Mouse (Mus musculus): Measurements from ENCODE around the gene Trp63.
"Not testable (repeated sequence)": the region's sequence is repeated elsewhere in the genome, so short reads cannot be mapped to it uniquely, and the experiment has no call there.

Trp63 gene

GRCm38 (mm10) chr16:25683531-25684248 lies at the start of gene Trp63:
Trp63 (plus strand) TSS chr16:25683763.
- no peak for ATAC-seq (ENCODE audit: insufficient number of reproducible peaks, low FRiP score, low TSS enrichment)

GRCm38 (mm10) chr16:25644716-25645115 lies 38.8 kb upstream of the Trp63 start:
- ATAC-seq (ENCODE audit: insufficient number of reproducible peaks, low FRiP score, low TSS enrichment) = not testable (repeated sequence)

GRCm38 (mm10) chr16:25660510-25661235 lies 22.9 kb upstream of the Trp63 start:
- no peak for ATAC-seq (ENCODE audit: insufficient number of reproducible peaks, low FRiP score, low TSS enrichment)

GRCm38 (mm10) chr16:25663116-25663515 lies 20.4 kb upstream of the Trp63 start:
- no peak for ATAC-seq (ENCODE audit: insufficient number of reproducible peaks, low FRiP score, low TSS enrichment)

- ATAC-seq (ENCODE audit: insufficient number of reproducible peaks, low FRiP score, low TSS enrichment) = no peak
Measured at GRCm38 (mm10) chr16:25673861-25674440, 9.6 kb upstream of the Trp63 start.

- ATAC-seq (ENCODE audit: insufficient number of reproducible peaks, low FRiP score, low TSS enrichment) = no peak
Measured at GRCm38 (mm10) chr16:25680369-25680768, 3.2 kb upstream of the Trp63 start.

GRCm38 (mm10) chr16:25682533-25682932 lies 1.0 kb upstream of the Trp63 start:
- no peak for ATAC-seq (ENCODE audit: insufficient number of reproducible peaks, low FRiP score, low TSS enrichment)

- ATAC-seq (ENCODE audit: insufficient number of reproducible peaks, low FRiP score, low TSS enrichment) = no peak
Measured at GRCm38 (mm10) chr16:25684572-25684971, 1.0 kb downstream of the Trp63 start.

GRCm38 (mm10) chr16:25690612-25691011 lies 7.0 kb downstream of the Trp63 start:
- ATAC-seq (ENCODE audit: insufficient number of reproducible peaks, low FRiP score, low TSS enrichment) = no peak

- ATAC-seq (ENCODE audit: insufficient number of reproducible peaks, low FRiP score, low TSS enrichment) = no peak
Measured at GRCm38 (mm10) chr16:25701252-25701651, 17.7 kb downstream of the Trp63 start.

- no peak for ATAC-seq (ENCODE audit: insufficient number of reproducible peaks, low FRiP score, low TSS enrichment)
Measured at GRCm38 (mm10) chr16:25706260-25706659, 22.7 kb downstream of the Trp63 start.

- ATAC-seq (ENCODE audit: insufficient number of reproducible peaks, low FRiP score, low TSS enrichment) = no peak
Measured at GRCm38 (mm10) chr16:25715790-25716189, 32.2 kb downstream of the Trp63 start.

- no peak for ATAC-seq (ENCODE audit: insufficient number of reproducible peaks, low FRiP score, low TSS enrichment)
Measured at GRCm38 (mm10) chr16:25723131-25723530, 39.6 kb downstream of the Trp63 start.

- ATAC-seq (ENCODE audit: insufficient number of reproducible peaks, low FRiP score, low TSS enrichment) = no peak
Measured at GRCm38 (mm10) chr16:25727001-25727400, 43.4 kb downstream of the Trp63 start.

- no peak for ATAC-seq (ENCODE audit: insufficient number of reproducible peaks, low FRiP score, low TSS enrichment)
Measured at GRCm38 (mm10) chr16:25727957-25728506, 44.5 kb downstream of the Trp63 start.

- no peak for ATAC-seq (ENCODE audit: insufficient number of reproducible peaks, low FRiP score, low TSS enrichment)
Measured at GRCm38 (mm10) chr16:25736912-25737311, 53.3 kb downstream of the Trp63 start.

GRCm38 (mm10) chr16:25737623-25738050 lies 54.1 kb downstream of the Trp63 start:
- no peak for ATAC-seq (ENCODE audit: insufficient number of reproducible peaks, low FRiP score, low TSS enrichment)

GRCm38 (mm10) chr16:25746807-25747206 lies 63.2 kb downstream of the Trp63 start:
- no peak for ATAC-seq (ENCODE audit: insufficient number of reproducible peaks, low FRiP score, low TSS enrichment)

- ATAC-seq (ENCODE audit: insufficient number of reproducible peaks, low FRiP score, low TSS enrichment) = no peak
Measured at GRCm38 (mm10) chr16:25751866-25752265, 68.3 kb downstream of the Trp63 start.

- no peak for ATAC-seq (ENCODE audit: insufficient number of reproducible peaks, low FRiP score, low TSS enrichment)
Measured at GRCm38 (mm10) chr16:25758108-25758507, 74.5 kb downstream of the Trp63 start.

- ATAC-seq (ENCODE audit: insufficient number of reproducible peaks, low FRiP score, low TSS enrichment) = no peak
Measured at GRCm38 (mm10) chr16:25765549-25765948, 82.0 kb downstream of the Trp63 start.

Measured in cerebellum, adult (tissue).